In genomic region chr8:113813966-113814365, GRCm38 (mm10) we compare ENCODE assay signal across 30 mouse cellular contexts. TPM values are rescaled to one million over a fixed set of nuclear protein-coding genes. Genes with fewer than 3 reads are reported as not detected.
DNase-seq lines count a peak whose midpoint lies in the region; ATAC-seq lines count a peak whose summit lies in the region.
"Had no signal": no experiment of that assay in that cellular context is flagged by ENCODE, and none has a peak within 500 bp of the region (broad histone marks: within the 10 kb centered on the region; RNA-seq: fewer than 3 reads in every experiment).

No protein-coding gene starts in this region.

- 73% methylated on average over 6 of the region's 6 CpGs for WGBS in hindbrain, embryonic 11.5 days
- WGBS in hindbrain, embryonic 16.5 days = 68% methylated on average over 6 of the region's 6 CpGs
- whole genome bisulfite sequencing in midbrain, embryonic 11.5 days = 42% methylated on average over 6 of the region's 6 CpGs
- 55% methylated on average over 6 of the region's 6 CpGs for WGBS in midbrain, embryonic 10.5 days
- WGBS in embryonic facial prominence, embryonic 14.5 days = 35% methylated on average over 6 of the region's 6 CpGs

- H3K4me2 ChIP-seq in hindbrain, embryonic 11.5 days (replicated peaks; ENCODE audit: low read depth, low read length) = no peak overlapping the region
- no peak overlapping the region for H3K4me2 ChIP-seq in hindbrain, embryonic 16.5 days (ENCODE audit: low read length)
- no peak overlapping the region for H3K4me2 ChIP-seq in midbrain, embryonic 11.5 days
- H3K4me2 ChIP-seq in embryonic facial prominence, embryonic 14.5 days (ENCODE audit: low read depth, low read length) = no peak overlapping the region
- H3K4me2 ChIP-seq: embryonic facial prominence, embryonic 15.5 days; forebrain, embryonic 12.5 days; heart, embryonic 12.5 days; limb, embryonic 12.5 days; liver, embryonic 15.5 days; lung, embryonic 15.5 days; midbrain, embryonic 13.5 days; neural tube, embryonic 15.5 days; stomach, embryonic 15.5 days had no signal

- ATAC-seq in hindbrain, embryonic 11.5 days (ENCODE audit: low FRiP score) = no peak
- ATAC-seq in hindbrain, embryonic 16.5 days = no peak
- no peak for ATAC-seq in midbrain, embryonic 11.5 days (ENCODE audit: low FRiP score)
- ATAC-seq in embryonic facial prominence, embryonic 14.5 days (ENCODE audit: low read depth) = peak; percentile 70; the same call in 1 of the 2 replicates
- ATAC-seq: intestine, postnatal 0 days; midbrain, embryonic 13.5 days had no signal

- no peaks in the 10 kb centered on the region for H3K9me3 ChIP-seq in hindbrain, embryonic 11.5 days (ENCODE audit: control insufficient read depth, low read length)
- no peaks in the 10 kb centered on the region for H3K9me3 ChIP-seq in hindbrain, embryonic 16.5 days (ENCODE audit: control insufficient read depth, low read length)
- no peaks in the 10 kb centered on the region for H3K9me3 ChIP-seq in midbrain, embryonic 11.5 days (ENCODE audit: control insufficient read depth, low read length)
- H3K9me3 ChIP-seq in midbrain, embryonic 10.5 days (replicated peaks) = no peaks in the 10 kb centered on the region
- no peaks in the 10 kb centered on the region for H3K9me3 ChIP-seq in embryonic facial prominence, embryonic 14.5 days (ENCODE audit: control insufficient read depth, low read length)
- H3K9me3 ChIP-seq: embryonic facial prominence, embryonic 15.5 days; forebrain, embryonic 12.5 days; heart, embryonic 12.5 days; limb, embryonic 12.5 days; lung, embryonic 15.5 days; midbrain, embryonic 13.5 days; neural tube, embryonic 15.5 days; stomach, embryonic 15.5 days had no signal

- no peaks in the 10 kb centered on the region for H3K4me1 ChIP-seq in hindbrain, embryonic 11.5 days (replicated peaks; ENCODE audit: control insufficient read depth, insufficient read depth, low read length)
- H3K4me1 ChIP-seq in hindbrain, embryonic 16.5 days (ENCODE audit: control insufficient read depth, insufficient read depth, low read depth, low read length) = no peaks in the 10 kb centered on the region
- no peaks in the 10 kb centered on the region for H3K4me1 ChIP-seq in midbrain, embryonic 11.5 days (ENCODE audit: control insufficient read depth, insufficient read depth, low read length)
- H3K4me1 ChIP-seq in midbrain, embryonic 10.5 days = peaks cover 6% of the 10 kb centered on the region; the same call in 1 of the 2 replicates
- H3K4me1 ChIP-seq in embryonic facial prominence, embryonic 14.5 days (ENCODE audit: control insufficient read depth, insufficient read depth, low read length) = no peaks in the 10 kb centered on the region
- H3K4me1 ChIP-seq: embryonic facial prominence, embryonic 15.5 days; heart, embryonic 12.5 days; limb, embryonic 12.5 days; liver, embryonic 15.5 days; lung, embryonic 15.5 days; neural tube, embryonic 15.5 days; stomach, embryonic 15.5 days had no signal

- H3K27ac ChIP-seq in hindbrain, embryonic 11.5 days (ENCODE audit: low read depth, low read length) = no peak overlapping the region
- H3K27ac ChIP-seq in hindbrain, embryonic 16.5 days (ENCODE audit: low read depth, low read length) = no peak overlapping the region
- H3K27ac ChIP-seq in midbrain, embryonic 11.5 days (ENCODE audit: low read depth, low read length) = no peak overlapping the region
- H3K27ac ChIP-seq in midbrain, embryonic 10.5 days (replicated peaks) = no peak overlapping the region
- no peak overlapping the region for H3K27ac ChIP-seq in embryonic facial prominence, embryonic 14.5 days (replicated peaks; ENCODE audit: low read depth, low read length)
- H3K27ac ChIP-seq: embryonic facial prominence, embryonic 15.5 days; forebrain, embryonic 12.5 days; left cerebral cortex, adult 2 months; limb, embryonic 12.5 days; liver, embryonic 15.5 days; lung, embryonic 15.5 days; midbrain, embryonic 13.5 days; neural tube, embryonic 15.5 days; stomach, embryonic 15.5 days had no signal

- DNase-seq in hindbrain, embryonic 11.5 days (ENCODE audit: low spot score) = peak; percentile 0
- DNase-seq in midbrain, embryonic 11.5 days (ENCODE audit: low spot score, missing footprints) = peak; percentile 12
- DNase-seq in midbrain, embryonic 10.5 days (ENCODE audit: low spot score) = no peak
- DNase-seq in embryo, embryonic 11 days = peak; percentile 1
- DNase-seq in embryonic facial prominence, embryonic 14.5 days (ENCODE audit: low spot score) = peak; percentile 61
- no peak for DNase-seq in MN1 (ENCODE audit: low spot score)
- DNase-seq: adrenal gland, postnatal 14 days; cerebellum, adult 11 months; cerebellum, adult 9-10 months; gastrocnemius, postnatal 25 days; heart, adult 18-20 months; heart, postnatal 4 days; kidney, adult 9 months; kidney, postnatal 25 days; retina, postnatal 1 day; right cerebral cortex, postnatal 14 days; thymus, postnatal 25 days had no signal

- no peak overlapping the region for H3K9ac ChIP-seq in hindbrain, embryonic 11.5 days (ENCODE audit: low read depth, low read length)
- H3K9ac ChIP-seq in hindbrain, embryonic 16.5 days (ENCODE audit: low read depth, low read length) = no peak overlapping the region
- H3K9ac ChIP-seq in midbrain, embryonic 11.5 days (ENCODE audit: low read length) = no peak overlapping the region
- no peak overlapping the region for H3K9ac ChIP-seq in embryonic facial prominence, embryonic 14.5 days (ENCODE audit: low read depth, low read length)
- H3K9ac ChIP-seq: embryonic facial prominence, embryonic 15.5 days; forebrain, embryonic 12.5 days; heart, embryonic 12.5 days; limb, embryonic 12.5 days; liver, embryonic 15.5 days; lung, embryonic 15.5 days; midbrain, embryonic 13.5 days; neural tube, embryonic 15.5 days; stomach, embryonic 15.5 days had no signal

- H3K4me3 ChIP-seq in hindbrain, embryonic 11.5 days (ENCODE audit: low read depth, low read length) = no peak overlapping the region
- no peak overlapping the region for H3K4me3 ChIP-seq in hindbrain, embryonic 16.5 days (ENCODE audit: low read length)
- H3K4me3 ChIP-seq in midbrain, embryonic 11.5 days (ENCODE audit: low read depth, low read length) = no peak overlapping the region
- no peak overlapping the region for H3K4me3 ChIP-seq in midbrain, embryonic 10.5 days
- H3K4me3 ChIP-seq in embryonic facial prominence, embryonic 14.5 days (ENCODE audit: low read depth, low read length) = no peak overlapping the region
- H3K4me3 ChIP-seq: embryonic facial prominence, embryonic 15.5 days; forebrain, embryonic 12.5 days; heart, embryonic 12.5 days; left cerebral cortex, adult 2 months; limb, embryonic 12.5 days; liver, embryonic 15.5 days; lung, embryonic 15.5 days; midbrain, embryonic 13.5 days; neural tube, embryonic 15.5 days; stomach, embryonic 15.5 days had no signal

- H3K36me3 ChIP-seq in hindbrain, embryonic 11.5 days (ENCODE audit: control insufficient read depth, insufficient read depth, low read length) = no peaks in the 10 kb centered on the region
- no peaks in the 10 kb centered on the region for H3K36me3 ChIP-seq in hindbrain, embryonic 16.5 days (ENCODE audit: control insufficient read depth, insufficient read depth, low read length)
- H3K36me3 ChIP-seq in midbrain, embryonic 11.5 days (ENCODE audit: control insufficient read depth, insufficient read depth, low read length) = no peaks in the 10 kb centered on the region
- no peaks in the 10 kb centered on the region for H3K36me3 ChIP-seq in midbrain, embryonic 10.5 days
- H3K36me3 ChIP-seq in embryonic facial prominence, embryonic 14.5 days (ENCODE audit: control insufficient read depth, insufficient read depth, low read length) = no peaks in the 10 kb centered on the region
- H3K36me3 ChIP-seq: embryonic facial prominence, embryonic 15.5 days; forebrain, embryonic 12.5 days; heart, embryonic 12.5 days; limb, embryonic 12.5 days; liver, embryonic 15.5 days; lung, embryonic 15.5 days; midbrain, embryonic 13.5 days; neural tube, embryonic 15.5 days; stomach, embryonic 15.5 days had no signal

- no peaks in the 10 kb centered on the region for H3K27me3 ChIP-seq in hindbrain, embryonic 11.5 days (ENCODE audit: control insufficient read depth, insufficient read depth, low read length)
- no peaks in the 10 kb centered on the region for H3K27me3 ChIP-seq in hindbrain, embryonic 16.5 days (replicated peaks; ENCODE audit: control insufficient read depth, insufficient read depth, low read length)
- no peaks in the 10 kb centered on the region for H3K27me3 ChIP-seq in midbrain, embryonic 11.5 days (ENCODE audit: control insufficient read depth, insufficient read depth, low read length)
- no peaks in the 10 kb centered on the region for H3K27me3 ChIP-seq in midbrain, embryonic 10.5 days (ENCODE audit: low read depth, poor library complexity, severe bottlenecking)
- H3K27me3 ChIP-seq in embryonic facial prominence, embryonic 14.5 days (replicated peaks; ENCODE audit: control insufficient read depth, insufficient read depth, low read length) = no peaks in the 10 kb centered on the region
- H3K27me3 ChIP-seq: embryonic facial prominence, embryonic 15.5 days; forebrain, embryonic 12.5 days; heart, embryonic 12.5 days; liver, embryonic 15.5 days; lung, embryonic 15.5 days; midbrain, embryonic 13.5 days; neural tube, embryonic 15.5 days; stomach, embryonic 15.5 days had no signal

RNA-seq across cellular contexts. Expression of gene Adamts18, which starts 34.6 kb away (rescaled TPM):
- 0.25 and 0.97 TPM in 2 replicates for polyA plus RNA-seq in hindbrain, embryonic 11.5 days (2014; fragmentation: Nextera tagmentation; extraction: Ambion mirVana)
- polyA plus RNA-seq in hindbrain, embryonic 16.5 days (2015; fragmentation: Nextera tagmentation; extraction: Ambion mirVana) = 2.9 and 3.5 TPM in 2 replicates
- polyA plus RNA-seq in midbrain, embryonic 11.5 days (2014; fragmentation: Nextera tagmentation; extraction: Ambion mirVana) = 0.50 and 0.68 TPM in 2 replicates
- polyA plus RNA-seq in midbrain, embryonic 10.5 days (2016; fragmentation: Nextera tagmentation; extraction: Ambion mirVana) = 0.73 and 1.00 TPM in 2 replicates
- 4.5 and 4.6 TPM in 2 replicates for polyA plus RNA-seq in embryonic facial prominence, embryonic 14.5 days (2014; fragmentation: Nextera tagmentation; extraction: Ambion mirVana)
- polyA plus RNA-seq: liver, adult 2 months had no signal

Comparison
In these comparisons a context has a peak if more than half of its experiments do, and no peak if none do; other contexts are left out.
1. DNase-seq: peak in hindbrain, embryonic 11.5 days (single experiment), midbrain, embryonic 11.5 days (single experiment), embryo, embryonic 11 days (single experiment) and embryonic facial prominence, embryonic 14.5 days (single experiment); none in midbrain, embryonic 10.5 days (single experiment) and MN1 (single experiment).